Mouse (Mus musculus) intestine, embryonic 15.5 days (tissue): ENCODE results near the gene Atp8a2. TPM values are rescaled to one million over a fixed set of nuclear protein-coding genes. Genes with fewer than 3 reads are reported as not detected.

Source experiments
- ATAC-seq: fragments of 200-750 bp; cut with Nextera tagmentation; 2 replicates; pipeline ENCODE4 v1.8.0; 2017; ENCODE audit warnings: moderate TSS enrichment, moderate library complexity
- H3K27ac ChIP-seq: fragments of 300-500 bp; sonication (generic); 2 replicates; pipeline ENCODE4 v1.5.1; 2015; ENCODE audit warnings: mild to moderate bottlenecking, inconsistent platforms
- H3K27me3 ChIP-seq: fragments of 300-500 bp; sonication (generic); replicated peaks from 2 replicates; pipeline ENCODE4 v1.6.1; 2015; ENCODE audit warnings: inconsistent platforms
- H3K36me3 ChIP-seq: fragments of 300-500 bp; sonication (generic); 2 replicates; pipeline ENCODE4 v1.6.1; 2015; ENCODE audit warnings: inconsistent platforms
- H3K4me1 ChIP-seq: fragments of 300-500 bp; sonication (generic); replicated peaks from 2 replicates; pipeline ENCODE4 v1.6.1; 2015; ENCODE audit warnings: inconsistent platforms
- H3K4me2 ChIP-seq: fragments of 300-500 bp; sonication (generic); replicated peaks from 2 replicates; pipeline ENCODE4 v1.6.1; 2015; ENCODE audit warnings: mild to moderate bottlenecking, inconsistent platforms
- H3K4me3 ChIP-seq: fragments of 300-500 bp; sonication (generic); replicated peaks from 2 replicates; pipeline ENCODE4 v1.5.1; 2015; ENCODE audit warnings: inconsistent platforms
- H3K9ac ChIP-seq: fragments of 300-500 bp; sonication (generic); 2 replicates; pipeline ENCODE4 v1.6.1; 2015; ENCODE audit warnings: inconsistent platforms
- H3K9me3 ChIP-seq: fragments of 300-500 bp; sonication (generic); 2 replicates; pipeline ENCODE4 v1.6.1; 2016; ENCODE audit warnings: inconsistent platforms
- WGBS: fragments of 180-500 bp; shearing (Covaris S2); methylation state at CpG from one replicate; pipeline ENCODE4 v1.1.7; 2015; 5-methylcytosine and 5-hydroxymethylcytosine counted together
- polyA plus RNA-seq: library from polyadenylated mRNA; unstranded; fragments of >200 nt; fragmentation: Nextera tagmentation; extraction: Ambion mirVana; gene quantifications from 2 replicates; pipeline ENCODE4 v1.2.1, GENCODE M21; 2015

Gene Atp8a2
- polyA plus RNA-seq, 1 experiment from 2014 or later, result 7.0 TPM

- Histone ChIP-seq H3K4me1 (no peaks in the 10 kb centered on the region), H3K4me3 (no peak overlapping the region), H3K9me3 (no peaks in the 10 kb centered on the region), H3K27me3 (0 out of 2 replicates have a peak, but pooled peaks cover 2% of the 10 kb centered on the region), H3K27ac (no peak overlapping the region), H3K9ac (no peak overlapping the region), H3K4me2 (no peak overlapping the region), H3K36me3 (no peaks in the 10 kb centered on the region)
- WGBS, result 99% methylated on average over 2 of the region's 2 CpGs
- no peak for ATAC-seq
Observed at GRCm38 (mm10) chr14:60181306-60181705, 15.7 kb downstream of the Atp8a2 start.

- Histone ChIP-seq H3K9ac (no peak overlapping the region), H3K9me3 (no peaks in the 10 kb centered on the region), H3K4me3 (peak overlapping the region; percentile 74; the same call in 1 of the 2 replicates), H3K36me3 (no peaks in the 10 kb centered on the region), H3K27me3 (0 out of 2 replicates have a peak, but pooled peaks cover 2% of the 10 kb centered on the region), H3K4me1 (no peaks in the 10 kb centered on the region), H3K4me2 (peak overlapping the region; percentile 91), H3K27ac (peak overlapping the region; percentile 81)
- ATAC-seq, result peak; percentile 88
- 30% methylated on average over 2 of the region's 2 CpGs for whole genome bisulfite sequencing
Observed at GRCm38 (mm10) chr14:60178571-60178955, 18.4 kb downstream of the Atp8a2 start.

- Histone ChIP-seq H3K9ac (peak overlapping the region; percentile 68), H3K9me3 (no peaks in the 10 kb centered on the region), H3K36me3 (no peaks in the 10 kb centered on the region), H3K4me3 (peak overlapping the region; percentile 74), H3K4me2 (peak overlapping the region; percentile 91), H3K27me3 (0 out of 2 replicates have a peak, but pooled peaks cover 2% of the 10 kb centered on the region), H3K4me1 (peaks cover 1% of the 10 kb centered on the region; the same call in 1 of the 2 replicates), H3K27ac (peak overlapping the region; percentile 81)
- ATAC-seq, result peak; percentile 11
- 14% methylated on average over 37 of the region's 37 CpGs for WGBS
Observed at GRCm38 (mm10) chr14:60177614-60178570, 19.1 kb downstream of the Atp8a2 start.

GRCm38 (mm10) chr14:60176891-60177613, 19.9 kb downstream of the Atp8a2 start:
- under 1% methylated on average over 83 of the region's 84 CpGs for WGBS
- peak overlapping the region; percentile 74 for H3K4me3 ChIP-seq
- ATAC-seq, result peak; percentile 81
- H3K9me3 ChIP-seq, result no peaks in the 10 kb centered on the region
- H3K4me1 ChIP-seq, result peaks cover 3% of the 10 kb centered on the region; the same call in 1 of the 2 replicates
- peak overlapping the region; percentile 81 for H3K27ac ChIP-seq
- peak overlapping the region; percentile 68 for H3K9ac ChIP-seq
- H3K4me2 ChIP-seq, result peak overlapping the region; percentile 91
- H3K27me3 ChIP-seq, result 0 out of 2 replicates have a peak, but pooled peaks cover 2% of the 10 kb centered on the region
- no peaks in the 10 kb centered on the region for H3K36me3 ChIP-seq

GRCm38 (mm10) chr14:60176469-60176890, 20.5 kb downstream of the Atp8a2 start:
- Histone ChIP-seq H3K4me2 (peak overlapping the region; percentile 91), H3K9me3 (no peaks in the 10 kb centered on the region), H3K27me3 (0 out of 2 replicates have a peak, but pooled peaks cover 2% of the 10 kb centered on the region), H3K9ac (peak overlapping the region; percentile 68), H3K4me1 (peaks cover 3% of the 10 kb centered on the region; the same call in 1 of the 2 replicates), H3K4me3 (peak overlapping the region; percentile 74), H3K36me3 (no peaks in the 10 kb centered on the region), H3K27ac (peak overlapping the region; percentile 81)
- whole genome bisulfite sequencing, result 27% methylated on average over 9 of the region's 9 CpGs
- peak; percentile 21 for ATAC-seq

- H3K4me2 ChIP-seq, result peak overlapping the region; percentile 34
- WGBS, result 41% methylated on average over 12 of the region's 12 CpGs
Observed at GRCm38 (mm10) chr14:60172286-60173055, 24.5 kb downstream of the Atp8a2 start.

GRCm38 (mm10) chr14:60170845-60171610, 26.0 kb downstream of the Atp8a2 start:
- H3K4me2 ChIP-seq, result peak overlapping the region; percentile 43
- no peaks in the 10 kb centered on the region for H3K9me3 ChIP-seq
- H3K9ac ChIP-seq, result no peak overlapping the region
- peak overlapping the region; percentile 78 for H3K27ac ChIP-seq
- no peaks in the 10 kb centered on the region for H3K36me3 ChIP-seq
- 47% methylated on average over 16 of the region's 16 CpGs for WGBS
- no peak overlapping the region for H3K4me3 ChIP-seq
- peak; percentile 92 for ATAC-seq
- H3K4me1 ChIP-seq, result peaks cover 3% of the 10 kb centered on the region; the same call in 1 of the 2 replicates
- H3K27me3 ChIP-seq, result no peaks in the 10 kb centered on the region

More at GRCm38 (mm10) chr14:60172286-60173055, 24.5 kb downstream of the Atp8a2 start:
- peaks cover 3% of the 10 kb centered on the region; the same call in 1 of the 2 replicates for H3K4me1 ChIP-seq
- no peaks in the 10 kb centered on the region for H3K9me3 ChIP-seq
- no peak for ATAC-seq
- 0 out of 2 replicates have a peak, but pooled peaks cover 1% of the 10 kb centered on the region for H3K27me3 ChIP-seq
- H3K36me3 ChIP-seq, result no peaks in the 10 kb centered on the region
- H3K4me3 ChIP-seq, result no peak overlapping the region
- H3K9ac ChIP-seq, result no peak overlapping the region
- H3K27ac ChIP-seq, result peak overlapping the region; percentile 70

GRCm38 (mm10) chr14:60163367-60163766, 33.6 kb downstream of the Atp8a2 start:
- no peak overlapping the region for H3K9ac ChIP-seq
- ATAC-seq, result no peak
- H3K27me3 ChIP-seq, result no peaks in the 10 kb centered on the region
- H3K4me2 ChIP-seq, result no peak overlapping the region
- H3K9me3 ChIP-seq, result no peaks in the 10 kb centered on the region
- 86% methylated on average over 3 of the region's 3 CpGs for WGBS
- H3K4me3 ChIP-seq, result no peak overlapping the region
- no peaks in the 10 kb centered on the region for H3K4me1 ChIP-seq
- H3K27ac ChIP-seq, result no peak overlapping the region
- H3K36me3 ChIP-seq, result no peaks in the 10 kb centered on the region

- no peak overlapping the region for H3K4me3 ChIP-seq
Observed at GRCm38 (mm10) chr14:60152373-60152772, 44.6 kb downstream of the Atp8a2 start.

GRCm38 (mm10) chr14:60148893-60149292, 48.1 kb downstream of the Atp8a2 start:
- 35% methylated on average over 3 of the region's 3 CpGs for WGBS

More at GRCm38 (mm10) chr14:60152373-60152772, 44.6 kb downstream of the Atp8a2 start:
- Histone ChIP-seq H3K36me3 (no peaks in the 10 kb centered on the region), H3K27ac (no peak overlapping the region), H3K4me2 (no peak overlapping the region), H3K9ac (no peak overlapping the region), H3K27me3 (no peaks in the 10 kb centered on the region), H3K4me1 (no peaks in the 10 kb centered on the region), H3K9me3 (no peaks in the 10 kb centered on the region)
- no peak for ATAC-seq
- 75% methylated on average over 11 of the region's 11 CpGs for WGBS

GRCm38 (mm10) chr14:60143234-60143633, 53.7 kb downstream of the Atp8a2 start:
- H3K27ac ChIP-seq, result no peak overlapping the region
- WGBS, result 74% methylated on average over 10 of the region's 10 CpGs

More at GRCm38 (mm10) chr14:60148893-60149292, 48.1 kb downstream of the Atp8a2 start:
- Histone ChIP-seq H3K4me2 (no peak overlapping the region), H3K4me3 (no peak overlapping the region), H3K9me3 (no peaks in the 10 kb centered on the region), H3K36me3 (no peaks in the 10 kb centered on the region), H3K4me1 (no peaks in the 10 kb centered on the region), H3K27ac (no peak overlapping the region), H3K9ac (no peak overlapping the region), H3K27me3 (no peaks in the 10 kb centered on the region)
- ATAC-seq, result no peak

More at GRCm38 (mm10) chr14:60143234-60143633, 53.7 kb downstream of the Atp8a2 start:
- Histone ChIP-seq H3K4me3 (no peak overlapping the region), H3K9ac (no peak overlapping the region), H3K4me1 (no peaks in the 10 kb centered on the region), H3K9me3 (no peaks in the 10 kb centered on the region), H3K27me3 (no peaks in the 10 kb centered on the region), H3K36me3 (no peaks in the 10 kb centered on the region), H3K4me2 (no peak overlapping the region)
- no peak for ATAC-seq
